Mouse (Mus musculus): Measurements from ENCODE around the gene Fanci. TPM values are rescaled to one million over a fixed set of nuclear protein-coding genes. Genes with fewer than 3 reads are reported as not detected.
A peak's percentile ranks its signal among the peaks of the same experiment; 100 is the strongest.

Fanci gene
- polyA plus RNA-seq, 1 experiment = 0.63 TPM

- Histone ChIP-seq H3K4me1 (ENCODE audit: control insufficient read depth, insufficient read depth, insufficient read length, low read length) (peaks cover 6% of the 10 kb centered on the region), H3K27ac (replicated peaks; ENCODE audit: low read depth, low read length) (peak overlapping the region; percentile 69), H3K4me3 (ENCODE audit: insufficient read depth, low read depth, low read length) (peak overlapping the region; percentile 73)
These were observed 73.8 kb downstream of the Fanci start for GRCm38 (mm10) chr7:79465461-79466044.

GRCm38 (mm10) chr7:79466053-79466901, 74.5 kb downstream of the Fanci start, which contains the start of gene Polg:
TSS of gene Polg (minus strand) at chr7:79466362.
- peak within 1 kb of the TSS; percentile 69 for H3K27ac ChIP-seq (replicated peaks; ENCODE audit: low read depth, low read length)
- peak within 1 kb of the TSS; percentile 73 for H3K4me3 ChIP-seq (ENCODE audit: insufficient read depth, low read depth, low read length)
- H3K4me1 ChIP-seq (ENCODE audit: control insufficient read depth, insufficient read depth, insufficient read length, low read length) = peaks cover 6% of the 10 kb centered on the region

- H3K4me1 ChIP-seq (ENCODE audit: control insufficient read depth, insufficient read depth, insufficient read length, low read length) = peaks cover 6% of the 10 kb centered on the region
- no peak overlapping the region; the same call in 1 of the 2 replicates for H3K4me3 ChIP-seq (ENCODE audit: insufficient read depth, low read depth, low read length)
- H3K27ac ChIP-seq (replicated peaks; ENCODE audit: low read depth, low read length) = no peak overlapping the region
These were observed 76.2 kb downstream of the Fanci start for GRCm38 (mm10) chr7:79467951-79468350.

- H3K4me3 ChIP-seq (ENCODE audit: insufficient read depth, low read depth, low read length) = no peak overlapping the region
- no peak overlapping the region for H3K27ac ChIP-seq (replicated peaks; ENCODE audit: low read depth, low read length)
- H3K4me1 ChIP-seq (ENCODE audit: control insufficient read depth, insufficient read depth, insufficient read length, low read length) = peaks cover 6% of the 10 kb centered on the region
These were observed 77.3 kb downstream of the Fanci start for GRCm38 (mm10) chr7:79468994-79469393.

- no peak overlapping the region for H3K27ac ChIP-seq (replicated peaks; ENCODE audit: low read depth, low read length)
- no peak overlapping the region for H3K4me3 ChIP-seq (ENCODE audit: insufficient read depth, low read depth, low read length)
- H3K4me1 ChIP-seq (ENCODE audit: control insufficient read depth, insufficient read depth, insufficient read length, low read length) = peaks cover 4% of the 10 kb centered on the region
These were observed 78.0 kb downstream of the Fanci start for GRCm38 (mm10) chr7:79469766-79470165.

- Histone ChIP-seq H3K4me1 (ENCODE audit: control insufficient read depth, insufficient read depth, insufficient read length, low read length) (no peaks in the 10 kb centered on the region), H3K27ac (replicated peaks; ENCODE audit: low read depth, low read length) (no peak overlapping the region), H3K4me3 (ENCODE audit: insufficient read depth, low read depth, low read length) (no peak overlapping the region)
These were observed 79.0 kb downstream of the Fanci start for GRCm38 (mm10) chr7:79470718-79471117.

- H3K27ac ChIP-seq (replicated peaks; ENCODE audit: low read depth, low read length) = no peak overlapping the region
- H3K4me1 ChIP-seq (ENCODE audit: control insufficient read depth, insufficient read depth, insufficient read length, low read length) = no peaks in the 10 kb centered on the region
- no peak overlapping the region for H3K4me3 ChIP-seq (ENCODE audit: insufficient read depth, low read depth, low read length)
These were observed 79.7 kb downstream of the Fanci start for GRCm38 (mm10) chr7:79471436-79471835.

- no peaks in the 10 kb centered on the region for H3K4me1 ChIP-seq (ENCODE audit: control insufficient read depth, insufficient read depth, insufficient read length, low read length)
- H3K27ac ChIP-seq (replicated peaks; ENCODE audit: low read depth, low read length) = no peak overlapping the region
These were observed 81.1 kb downstream of the Fanci start for GRCm38 (mm10) chr7:79472792-79473191.

GRCm38 (mm10) chr7:79473496-79474194, 81.9 kb downstream of the Fanci start:
- Histone ChIP-seq H3K4me1 (ENCODE audit: control insufficient read depth, insufficient read depth, insufficient read length, low read length) (no peaks in the 10 kb centered on the region), H3K27ac (replicated peaks; ENCODE audit: low read depth, low read length) (no peak overlapping the region), H3K4me3 (ENCODE audit: insufficient read depth, low read depth, low read length) (no peak overlapping the region)

More at GRCm38 (mm10) chr7:79472792-79473191, 81.1 kb downstream of the Fanci start:
- H3K4me3 ChIP-seq (ENCODE audit: insufficient read depth, low read depth, low read length) = no peak overlapping the region

GRCm38 (mm10) chr7:79474831-79475399, 83.2 kb downstream of the Fanci start:
- Histone ChIP-seq H3K4me3 (ENCODE audit: insufficient read depth, low read depth, low read length) (no peak overlapping the region), H3K27ac (replicated peaks; ENCODE audit: low read depth, low read length) (no peak overlapping the region), H3K4me1 (ENCODE audit: control insufficient read depth, insufficient read depth, insufficient read length, low read length) (no peaks in the 10 kb centered on the region)

- no peak overlapping the region for H3K27ac ChIP-seq (replicated peaks; ENCODE audit: low read depth, low read length)
- no peak overlapping the region for H3K4me3 ChIP-seq (ENCODE audit: insufficient read depth, low read depth, low read length)
- no peaks in the 10 kb centered on the region for H3K4me1 ChIP-seq (ENCODE audit: control insufficient read depth, insufficient read depth, insufficient read length, low read length)
These were observed 94.8 kb downstream of the Fanci start for GRCm38 (mm10) chr7:79486528-79486927.

GRCm38 (mm10) chr7:79493915-79494314, 102.2 kb downstream of the Fanci start:
- Histone ChIP-seq H3K27ac (replicated peaks; ENCODE audit: low read depth, low read length) (no peak overlapping the region), H3K4me3 (ENCODE audit: insufficient read depth, low read depth, low read length) (no peak overlapping the region), H3K4me1 (ENCODE audit: control insufficient read depth, insufficient read depth, insufficient read length, low read length) (no peaks in the 10 kb centered on the region; the same call in 1 of the 2 replicates)

- no peak overlapping the region for H3K27ac ChIP-seq (replicated peaks; ENCODE audit: low read depth, low read length)
- H3K4me1 ChIP-seq (ENCODE audit: control insufficient read depth, insufficient read depth, insufficient read length, low read length) = no peaks in the 10 kb centered on the region; the same call in 1 of the 2 replicates
- peak overlapping the region; percentile 38 for H3K4me3 ChIP-seq (ENCODE audit: insufficient read depth, low read depth, low read length)
These were observed 104.5 kb downstream of the Fanci start for GRCm38 (mm10) chr7:79495988-79496815.

GRCm38 (mm10) chr7:79496816-79497328, 105.1 kb downstream of the Fanci start:
- Histone ChIP-seq H3K27ac (replicated peaks; ENCODE audit: low read depth, low read length) (no peak overlapping the region), H3K4me3 (ENCODE audit: insufficient read depth, low read depth, low read length) (no peak overlapping the region), H3K4me1 (ENCODE audit: control insufficient read depth, insufficient read depth, insufficient read length, low read length) (no peaks in the 10 kb centered on the region; the same call in 1 of the 2 replicates)
